6 mouse cellular contexts compared by ENCODE assay signal in genomic region chr13:50059676-50060075, GRCm38 (mm10).
DNase-seq lines count a peak whose midpoint lies in the region; ATAC-seq and TF ChIP-seq lines count a peak whose summit lies in the region.
"Not testable (repeated sequence)": the region's sequence is repeated elsewhere in the genome, so short reads cannot be mapped to it uniquely, and the experiment has no call there.

No protein-coding gene starts in this region.

- not testable (repeated sequence) for TF ChIP-seq EP300 in liver, postnatal 0 days (IDR thresholded peaks at IDR 0.05; ENCODE audit: low read depth)

- H3K9ac ChIP-seq in liver, postnatal 0 days (replicated peaks); stomach, embryonic 15.5 days; stomach, embryonic 16.5 days (ENCODE audit: low read length): not testable (repeated sequence)

- not testable (repeated sequence) for H3K27ac ChIP-seq in forebrain, embryonic 10.5 days; heart, embryonic 10.5 days; liver, postnatal 0 days (ENCODE audit: low read depth); stomach, embryonic 15.5 days; stomach, embryonic 16.5 days (ENCODE audit: low read length)

- not testable (repeated sequence) for H3K36me3 ChIP-seq in forebrain, embryonic 10.5 days (replicated peaks); heart, embryonic 10.5 days; liver, postnatal 0 days (replicated peaks; ENCODE audit: insufficient read depth, low read length); stomach, embryonic 15.5 days; stomach, embryonic 16.5 days (ENCODE audit: control insufficient read depth, insufficient read depth, low read length)

- H3K4me3 ChIP-seq in forebrain, embryonic 10.5 days; heart, embryonic 10.5 days; liver, postnatal 0 days (ENCODE audit: low read depth, low read length); stomach, embryonic 15.5 days (replicated peaks); stomach, embryonic 16.5 days (replicated peaks; ENCODE audit: low read length): not testable (repeated sequence)

- not testable (repeated sequence) for H3K9me3 ChIP-seq in forebrain, embryonic 10.5 days; heart, embryonic 10.5 days; liver, postnatal 0 days (ENCODE audit: low read length); stomach, embryonic 15.5 days; stomach, embryonic 16.5 days (replicated peaks; ENCODE audit: control insufficient read depth, low read length)

- H3K4me2 ChIP-seq in liver, postnatal 0 days (ENCODE audit: low read depth, low read length); stomach, embryonic 15.5 days; stomach, embryonic 16.5 days (ENCODE audit: low read depth, low read length): not testable (repeated sequence)

- not testable (repeated sequence) for ATAC-seq in liver, postnatal 0 days
- ATAC-seq in stomach, embryonic 15.5 days (ENCODE audit: insufficient read depth, low FRiP score, low read depth): peak; percentile 29; the same call in 1 of the 2 replicates
- ATAC-seq in stomach, embryonic 16.5 days (ENCODE audit: insufficient read depth, low FRiP score): peak; percentile 47; the same call in 1 of the 2 replicates

- DNase-seq in forebrain, embryonic 10.5 days (ENCODE audit: extremely low spot score, low spot score): peak; percentile 2
- peak; percentile 57 for DNase-seq in heart, adult 11 months
- peak; percentile 22 for DNase-seq in heart, embryonic 10.5 days (ENCODE audit: low spot score)
- peak; percentile 2 for DNase-seq in liver, postnatal 0 days

- not testable (repeated sequence) for H3K27me3 ChIP-seq in forebrain, embryonic 10.5 days (ENCODE audit: poor library complexity, severe bottlenecking); heart, embryonic 10.5 days (ENCODE audit: insufficient read depth, poor library complexity, severe bottlenecking); liver, postnatal 0 days (ENCODE audit: insufficient read depth, low read length); stomach, embryonic 15.5 days (replicated peaks); stomach, embryonic 16.5 days (ENCODE audit: control insufficient read depth, insufficient read depth, low read length)

- TF ChIP-seq CTCF in liver, postnatal 0 days (IDR thresholded peaks at IDR 0.05; ENCODE audit: low read depth): not testable (repeated sequence)

- 87% methylated on average over 1 of the region's 1 CpGs for WGBS in forebrain, embryonic 10.5 days
- WGBS in heart, embryonic 10.5 days: 87% methylated on average over 1 of the region's 1 CpGs
- WGBS in liver, postnatal 0 days (ENCODE audit: insufficient replicate concordance): 80% methylated on average over 1 of the region's 1 CpGs
- WGBS in stomach, embryonic 15.5 days: 74% methylated on average over 1 of the region's 1 CpGs
- WGBS in stomach, embryonic 16.5 days: 61% methylated on average over 1 of the region's 1 CpGs

- H3K4me1 ChIP-seq in forebrain, embryonic 10.5 days; heart, embryonic 10.5 days; liver, postnatal 0 days (ENCODE audit: insufficient read depth); stomach, embryonic 15.5 days; stomach, embryonic 16.5 days (ENCODE audit: control insufficient read depth, insufficient read depth, low read length): not testable (repeated sequence)

Comparison
In these comparisons a context has a peak if more than half of its experiments do, and no peak if none do; other contexts are left out.
1. DNase-seq: peak in every context shown above with its lines; median percentile 57 in heart, adult 11 months; 22 in heart, embryonic 10.5 days; 2 in forebrain, embryonic 10.5 days; 2 in liver, postnatal 0 days.